Mouse (Mus musculus) ES-E14 (cell line): ENCODE data around the gene Mapk8ip3.

ENCODE experiments used
- CHD2 ChIP-seq: IDR thresholded peaks from 2 replicates; pipeline ENCODE4 v1.6.1; 2014; ENCODE audit warnings: mild to moderate bottlenecking, low read depth, low read length, inconsistent platforms
- ZC3H11A ChIP-seq: IDR thresholded peaks from 2 replicates; pipeline ENCODE4 v1.6.1; 2012; ENCODE audit warnings: low read depth, mild to moderate bottlenecking, inconsistent platforms, low read length, borderline replicate concordance
- ZNF384 ChIP-seq: IDR thresholded peaks from 2 replicates; pipeline ENCODE4 v1.6.1; 2012; ENCODE audit warnings: low read depth, low read length, inconsistent platforms

- TF ChIP-seq ZNF384 (no peak), CHD2 (no peak), ZC3H11A (no peak)
These were observed 11.4 kb upstream of the Mapk8ip3 start for GRCm38 (mm10) chr17:24948204-24948603.
